7 mouse cellular contexts compared by ENCODE assay signal in genomic region chr19:37814089-37815073, GRCm38 (mm10).
DNase-seq lines count a peak whose midpoint lies in the region; ATAC-seq lines count a peak whose summit lies in the region.

No protein-coding gene starts in this region.

- peak overlapping the region; percentile 37 for H3K4me3 ChIP-seq in heart, embryonic 16.5 days (ENCODE audit: low read length)
- peak overlapping the region; percentile 13 for H3K4me3 ChIP-seq in stomach, embryonic 16.5 days (replicated peaks; ENCODE audit: low read length)

- H3K9ac ChIP-seq in heart, embryonic 16.5 days (ENCODE audit: low read length): no peak overlapping the region
- H3K9ac ChIP-seq in stomach, embryonic 16.5 days (ENCODE audit: low read length): peak overlapping the region; percentile 16; the same call in 1 of the 2 replicates

- peaks cover 10% of the 10 kb centered on the region for H3K4me1 ChIP-seq in heart, embryonic 16.5 days (ENCODE audit: control insufficient read depth, insufficient read depth, low read length)
- peaks cover 9% of the 10 kb centered on the region; the same call in 1 of the 2 replicates for H3K4me1 ChIP-seq in stomach, embryonic 16.5 days (ENCODE audit: control insufficient read depth, insufficient read depth, low read length)

- WGBS in heart, embryonic 16.5 days: 11% methylated on average over 19 of the region's 19 CpGs
- WGBS in stomach, embryonic 16.5 days: 16% methylated on average over 19 of the region's 19 CpGs

- peak; percentile 76 for ATAC-seq in common myeloid progenitor, adult 5-6 weeks (replicated peaks; ENCODE audit: low read depth, poor library complexity, severe bottlenecking)
- ATAC-seq in heart, embryonic 16.5 days (replicated peaks; ENCODE audit: extremely low read depth, insufficient read depth, low FRiP score): no peak
- ATAC-seq in stomach, embryonic 16.5 days (ENCODE audit: insufficient read depth, low FRiP score): no peak

- H3K27me3 ChIP-seq in heart, embryonic 16.5 days (ENCODE audit: control insufficient read depth, insufficient read depth, low read length): no peaks in the 10 kb centered on the region
- no peaks in the 10 kb centered on the region for H3K27me3 ChIP-seq in stomach, embryonic 16.5 days (ENCODE audit: control insufficient read depth, insufficient read depth, low read length)

- H3K36me3 ChIP-seq in heart, embryonic 16.5 days (ENCODE audit: control insufficient read depth, insufficient read depth): no peaks in the 10 kb centered on the region
- no peaks in the 10 kb centered on the region for H3K36me3 ChIP-seq in stomach, embryonic 16.5 days (ENCODE audit: control insufficient read depth, insufficient read depth, low read length)

- H3K27ac ChIP-seq in heart, embryonic 16.5 days (ENCODE audit: low read length): peak overlapping the region; percentile 10; the same call in 1 of the 2 replicates
- no peak overlapping the region for H3K27ac ChIP-seq in stomach, embryonic 16.5 days (ENCODE audit: low read length)

- peak overlapping the region; percentile 56 for H3K4me2 ChIP-seq in heart, embryonic 16.5 days (ENCODE audit: low read depth, low read length)
- peak overlapping the region; percentile 37 for H3K4me2 ChIP-seq in stomach, embryonic 16.5 days (ENCODE audit: low read depth, low read length)

- H3K9me3 ChIP-seq in heart, embryonic 16.5 days (replicated peaks; ENCODE audit: control insufficient read depth, low read length): no peaks in the 10 kb centered on the region
- no peaks in the 10 kb centered on the region for H3K9me3 ChIP-seq in stomach, embryonic 16.5 days (replicated peaks; ENCODE audit: control insufficient read depth, low read length)

- peak; percentile 0 for DNase-seq in T-cell, adult 2 months (ENCODE audit: low spot score)
- DNase-seq in kidney, postnatal 10 days: peak; percentile 76
- DNase-seq in lung, postnatal 4 days: peak; percentile 59 to 64
- DNase-seq in layer of hippocampus, adult 11-12 months (ENCODE audit: low spot score): no peak
